Mouse (Mus musculus) kidney, postnatal 14 days (tissue): ENCODE measurements around the gene Ccdc33.
A peak's percentile ranks its signal among the peaks of the same experiment; 100 is the strongest.

Experiments used
- DNase-seq: peaks from one replicate; pipeline ENCODE4 v3.0.0; 2022; ENCODE audit warnings: mixed read lengths

The Ccdc33 gene

GRCm38 (mm10) chr9:58128926-58129413, 10.3 kb upstream of the Ccdc33 start:
- DNase-seq = no peak

- no peak for DNase-seq
Observed at GRCm38 (mm10) chr9:58125811-58126210, 7.2 kb upstream of the Ccdc33 start.

DNA sequence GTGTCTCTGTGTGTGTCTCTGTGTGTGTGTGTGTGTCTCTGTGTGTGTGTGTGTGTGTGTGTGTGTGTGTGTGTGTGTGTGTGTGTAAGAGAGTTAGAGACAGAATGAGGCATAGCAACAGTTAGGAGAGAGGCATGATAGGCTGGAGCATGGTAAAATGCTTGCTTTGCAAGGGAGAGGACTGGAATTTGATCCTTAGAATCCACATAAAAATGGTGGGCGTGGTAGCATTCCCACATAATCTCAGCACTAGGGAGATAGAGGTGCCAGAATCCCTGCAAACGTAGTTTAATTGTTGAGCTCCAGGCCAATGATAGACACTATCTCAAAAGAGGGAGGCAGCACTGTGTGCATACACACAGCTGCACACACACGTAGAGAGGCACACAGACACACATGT, 6.5 kb upstream of the Ccdc33 start:
- DNase-seq = no peak

DNA sequence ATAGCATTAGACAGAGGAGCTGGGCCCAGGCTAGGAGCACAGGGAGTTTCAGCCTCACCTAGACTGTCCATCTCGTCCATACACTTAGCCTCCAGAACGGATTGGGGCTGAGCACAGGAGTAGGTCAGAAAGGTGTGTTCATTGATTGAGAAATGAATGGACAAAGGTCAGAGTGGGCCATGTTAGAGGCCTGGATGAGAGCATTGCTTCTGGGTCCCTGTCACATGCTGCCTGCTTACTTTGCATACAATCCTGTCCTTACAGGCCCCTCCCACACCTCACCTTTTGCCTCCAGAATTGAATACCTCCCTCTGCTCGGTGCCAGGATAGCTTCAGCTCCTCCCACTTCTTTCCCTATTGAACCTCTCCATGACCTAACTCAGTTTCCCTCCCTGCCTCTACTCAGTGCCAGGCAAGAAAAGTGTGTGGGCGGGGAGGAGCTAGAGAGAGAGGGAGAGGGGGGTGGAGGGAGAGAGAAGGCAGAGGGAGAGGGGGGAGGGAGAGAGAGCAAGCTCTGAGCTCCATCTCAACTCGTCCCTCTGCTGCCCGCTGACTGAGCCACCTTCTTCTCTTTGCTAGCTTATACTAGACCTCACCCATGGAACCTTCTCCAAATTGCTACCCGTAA, 2.5 kb downstream of the Ccdc33 start:
- no peak for DNase-seq

GRCm38 (mm10) chr9:58115297-58115925, 3.2 kb downstream of the Ccdc33 start:
- no peak for DNase-seq

DNA sequence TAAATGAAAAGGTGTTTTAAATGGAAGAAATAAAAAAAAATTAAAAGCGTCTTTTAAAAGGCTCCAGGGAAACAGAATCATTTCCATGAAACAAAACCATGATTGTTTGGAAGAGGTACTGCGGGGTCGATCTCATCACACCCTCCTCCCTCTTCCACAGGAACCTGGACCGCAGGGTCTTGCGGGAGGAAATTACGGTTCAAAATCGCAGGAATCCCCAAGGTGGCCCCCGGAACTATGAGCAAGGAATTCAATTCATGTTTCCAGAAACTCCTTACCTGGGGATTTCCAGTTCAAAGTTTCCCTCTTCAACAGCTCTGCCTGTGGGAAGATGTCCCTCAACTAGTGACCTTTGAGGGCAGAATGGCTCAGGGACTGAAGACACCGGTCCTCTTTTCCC, 4.6 kb downstream of the Ccdc33 start:
- DNase-seq = no peak

- peak; percentile 26 for DNase-seq
Observed at GRCm38 (mm10) chr9:58113279-58113884, 5.2 kb downstream of the Ccdc33 start.

GRCm38 (mm10) chr9:58112866-58113278, 5.8 kb downstream of the Ccdc33 start:
- DNase-seq = peak; percentile 22

GRCm38 (mm10) chr9:58112321-58112751, 6.3 kb downstream of the Ccdc33 start:
- DNase-seq = no peak

DNA sequence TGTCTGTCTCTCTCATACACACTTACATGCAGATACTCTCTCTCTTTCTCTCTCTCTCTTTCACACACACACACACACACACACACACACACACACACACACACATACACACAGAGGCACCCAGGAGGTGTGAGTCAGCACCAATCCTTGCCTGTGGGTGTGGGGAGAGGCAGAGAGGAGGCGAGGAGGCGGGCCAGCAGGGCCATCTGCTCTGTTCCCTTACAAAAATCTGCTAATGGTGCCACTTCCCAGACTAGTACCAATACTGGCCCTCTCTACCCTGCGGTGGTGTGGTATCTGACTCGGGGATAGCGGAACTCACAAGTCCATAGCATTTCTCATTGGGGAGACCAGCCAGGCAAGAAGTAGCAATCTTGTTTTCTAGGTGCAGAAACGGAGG, 7.2 kb downstream of the Ccdc33 start:
- DNase-seq = no peak

GRCm38 (mm10) chr9:58110787-58111186, 7.8 kb downstream of the Ccdc33 start:
- DNase-seq = no peak

DNA sequence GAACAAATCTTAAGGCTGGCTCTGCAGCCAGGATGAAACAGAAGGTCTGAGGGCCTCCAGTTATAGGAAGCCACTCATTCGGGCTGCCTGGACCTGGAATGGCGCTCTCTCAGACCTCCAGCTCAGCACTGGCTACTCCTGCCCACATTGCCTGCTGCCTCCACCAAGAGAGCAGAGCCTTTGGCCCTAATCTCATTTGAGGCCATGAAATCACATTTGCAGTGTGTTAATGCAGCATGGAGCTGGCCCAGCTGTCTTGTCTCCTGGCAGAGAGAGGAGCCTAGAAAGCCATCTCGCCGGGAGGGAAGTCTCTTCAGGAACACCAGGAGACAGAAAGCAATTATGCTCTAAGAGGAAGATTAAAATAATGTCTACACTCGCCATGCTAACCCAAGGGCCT, 11.1 kb downstream of the Ccdc33 start:
- no peak for DNase-seq

DNA sequence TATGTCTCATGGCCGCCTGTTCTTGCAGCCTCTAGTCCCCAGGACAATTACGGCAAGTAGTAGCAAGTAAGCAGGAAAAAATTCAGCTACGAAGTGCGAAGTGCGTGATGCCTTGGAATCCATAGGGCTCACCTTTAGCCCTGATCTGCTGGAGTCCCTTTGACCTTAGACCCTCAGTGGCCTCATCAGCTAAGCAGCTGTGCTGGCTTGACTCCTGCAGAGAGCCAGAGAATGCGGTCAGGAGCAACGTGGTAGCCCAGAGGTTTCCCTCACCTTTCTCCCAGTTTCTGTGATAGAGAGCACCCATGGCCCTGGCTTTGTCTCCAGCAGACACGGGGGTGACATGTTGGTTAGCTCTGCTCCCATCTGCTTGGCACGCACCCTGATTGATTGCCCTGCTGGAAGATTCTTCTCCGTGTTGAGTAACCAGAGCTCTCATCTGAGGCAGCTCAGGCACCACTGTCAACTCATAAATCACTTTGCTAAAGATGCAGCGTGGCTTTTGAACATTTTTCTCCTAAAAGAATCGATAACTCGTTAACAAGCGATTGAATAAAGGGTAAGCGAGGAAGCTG, 12.9 kb downstream of the Ccdc33 start:
- DNase-seq = no peak

GRCm38 (mm10) chr9:58103647-58104046, 15.0 kb downstream of the Ccdc33 start:
- no peak for DNase-seq

- no peak for DNase-seq
Observed at GRCm38 (mm10) chr9:58102013-58102412, 16.6 kb downstream of the Ccdc33 start.

DNA sequence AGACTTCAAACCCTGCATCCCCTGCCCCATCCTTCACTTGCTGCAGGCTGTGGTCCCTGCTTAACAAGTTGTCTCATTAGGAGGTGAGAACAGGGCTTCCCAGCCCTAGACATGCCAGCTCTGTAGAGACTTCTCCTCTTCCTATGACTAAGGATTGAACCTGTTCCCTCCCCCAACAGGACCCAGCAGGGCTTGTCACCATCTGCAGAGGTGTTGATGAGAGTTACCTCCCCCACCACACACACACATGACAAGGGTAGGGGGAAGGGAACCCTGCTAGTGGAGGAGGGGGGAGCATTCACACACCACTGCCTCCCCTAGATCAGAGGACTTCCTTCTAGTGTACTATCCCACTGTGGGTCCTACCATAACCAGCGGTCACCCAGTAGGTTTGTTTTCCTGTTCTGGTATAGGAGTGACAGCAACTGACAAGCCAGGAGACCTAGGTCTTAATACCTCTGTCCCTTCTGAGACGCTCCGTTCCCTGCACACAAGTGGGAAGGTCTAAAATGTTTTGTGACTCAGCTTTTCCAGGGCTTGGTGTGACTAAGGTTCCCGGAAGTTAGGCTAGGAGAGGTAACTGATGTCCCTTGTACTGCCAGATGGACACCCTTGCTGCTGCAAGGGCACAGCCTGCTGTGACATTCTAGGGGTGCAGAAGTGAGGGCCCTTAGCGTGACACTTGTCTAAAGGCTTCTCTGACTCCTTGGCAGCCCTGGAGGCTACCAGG, 18.6 kb downstream of the Ccdc33 start:
- no peak for DNase-seq

- no peak for DNase-seq
Observed at GRCm38 (mm10) chr9:58096629-58097301, 21.9 kb downstream of the Ccdc33 start.

- DNase-seq = no peak
Observed at GRCm38 (mm10) chr9:58095977-58096376, 22.6 kb downstream of the Ccdc33 start.

- DNase-seq = no peak
Observed at GRCm38 (mm10) chr9:58093776-58094175, 24.8 kb downstream of the Ccdc33 start.

- peak; percentile 26 for DNase-seq
Observed at GRCm38 (mm10) chr9:58092581-58093269, 25.9 kb downstream of the Ccdc33 start.

DNA sequence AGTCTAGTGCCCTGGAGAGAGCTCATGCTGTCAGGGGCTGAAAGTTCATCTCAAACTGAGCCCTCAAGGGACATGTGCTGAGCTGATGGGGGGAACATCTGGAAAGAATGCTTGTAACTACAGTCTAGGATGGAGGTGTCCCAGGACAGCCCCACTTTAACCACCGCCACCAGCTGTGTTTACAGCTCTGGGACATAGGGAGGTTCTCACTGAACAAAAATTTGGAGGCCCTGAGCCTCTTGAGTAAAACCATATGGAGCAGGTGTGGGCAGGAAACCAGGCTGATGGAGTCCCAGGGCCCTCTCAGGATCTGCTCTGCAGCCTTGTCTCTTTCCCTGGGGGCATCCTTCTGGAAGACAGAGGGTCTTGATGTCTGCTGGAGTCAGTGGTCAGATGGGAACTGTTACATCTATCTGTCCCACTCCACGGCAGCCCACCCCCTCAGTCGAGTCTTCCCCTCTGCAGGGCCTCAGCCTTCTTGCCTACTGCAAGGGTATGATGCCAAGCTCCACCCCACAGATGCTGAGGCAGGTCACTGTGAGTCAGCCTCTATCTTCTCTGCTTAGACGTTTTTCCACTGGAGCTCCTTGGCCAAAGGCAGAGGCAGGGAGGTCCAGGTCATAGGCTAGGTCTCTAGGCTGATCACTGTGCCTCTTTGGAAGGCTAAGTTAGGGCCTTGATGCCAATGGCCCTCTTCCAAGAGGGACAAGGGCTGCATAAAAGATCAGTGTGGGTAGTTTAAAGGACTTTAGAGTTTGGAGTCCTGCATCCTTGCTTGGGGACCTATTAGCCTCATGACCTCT, 26.8 kb downstream of the Ccdc33 start:
- DNase-seq = no peak
